Mouse (Mus musculus): ENCODE measurements around the gene Ccdc36. TPM values are rescaled to one million over a fixed set of nuclear protein-coding genes. Genes with fewer than 3 reads are reported as not detected.

The Ccdc36 gene
- polyA plus RNA-seq (2012; rRNA removed) = 2.2 and 2.7 TPM in 2 replicates

GRCm38 (mm10) chr9:108428384-108428783 lies at the start of gene Ccdc36:
Gene Ccdc36 (minus strand): TSS chr9:108428484.

DNA sequence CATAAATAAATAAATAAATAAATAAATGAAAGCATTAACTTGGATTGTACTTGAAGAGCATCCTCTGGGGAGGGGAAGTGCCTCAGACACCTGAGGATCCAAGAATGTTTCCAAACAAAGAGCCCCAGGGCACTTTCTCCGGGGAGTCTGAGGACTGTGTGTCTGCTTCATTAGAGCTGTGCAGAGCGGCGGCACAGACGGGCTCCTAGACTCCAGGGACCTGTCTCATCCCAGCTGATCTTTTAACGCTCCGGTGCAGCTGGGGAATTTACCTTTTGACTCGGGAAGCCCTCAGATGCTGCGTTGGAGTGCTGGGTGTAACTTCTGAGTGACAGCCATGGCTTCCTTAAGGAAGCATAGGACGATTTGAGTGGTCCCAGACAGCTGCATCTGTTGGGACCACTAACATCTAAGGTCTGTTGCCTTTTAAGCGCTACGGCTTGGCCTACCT lies 32.9 kb upstream of the Ccdc36 start, which contains the start of gene Klhdc8b:
Gene Klhdc8b (minus strand): TSS at position 401 of the 451 bp plus-strand sequence.

DNA sequence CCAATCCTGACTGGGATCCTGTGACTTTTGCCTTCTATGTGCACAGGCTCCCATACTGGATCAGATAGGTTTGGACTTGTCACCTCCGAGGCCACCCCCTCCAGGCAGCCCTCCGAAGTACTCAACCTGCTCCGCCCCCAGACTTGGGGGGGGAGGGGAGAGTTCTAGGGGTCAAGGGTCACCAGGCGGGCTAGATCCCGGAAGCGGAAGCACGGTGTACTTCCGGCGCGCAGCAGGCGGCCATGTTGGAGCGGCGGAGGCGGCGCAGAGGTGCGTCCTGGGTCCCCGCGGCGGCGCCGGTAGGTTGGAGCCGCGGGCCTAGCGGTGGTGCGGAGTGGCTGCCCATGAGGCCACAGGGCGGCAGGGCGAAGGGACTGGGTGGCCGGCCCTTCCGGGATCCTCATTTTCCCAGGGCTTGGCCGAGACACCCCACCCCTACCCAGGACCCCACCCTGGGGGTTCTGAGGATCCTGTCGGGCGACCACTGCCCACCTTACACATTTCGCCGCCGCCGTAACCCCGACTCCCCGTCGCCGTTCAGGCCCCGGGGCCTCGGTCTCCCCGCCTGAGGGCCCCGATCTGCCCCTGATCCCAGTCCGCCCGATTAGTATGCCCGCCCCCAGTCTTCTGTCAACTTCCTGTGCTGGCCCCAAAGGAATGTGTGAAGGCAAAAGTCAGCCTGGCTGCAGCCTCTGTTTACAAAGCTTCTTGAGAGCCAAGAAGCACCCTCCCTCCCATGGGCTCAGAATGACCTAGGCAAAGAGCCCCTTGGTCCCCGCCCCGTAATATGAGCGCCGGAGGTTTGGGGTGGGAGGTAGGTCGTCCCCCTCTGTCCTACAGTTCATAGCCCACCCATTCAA lies 32.3 kb upstream of the Ccdc36 start, which contains the start of gene Ccdc71:
Gene Ccdc71 (plus strand): TSS at position 209 of the 860 bp plus-strand sequence.

GRCm38 (mm10) chr9:108436182-108436581 lies 7.9 kb upstream of the Ccdc36 start, which contains the start of gene BC048562:
Gene BC048562 (plus strand): TSS chr9:108436482.

DNA sequence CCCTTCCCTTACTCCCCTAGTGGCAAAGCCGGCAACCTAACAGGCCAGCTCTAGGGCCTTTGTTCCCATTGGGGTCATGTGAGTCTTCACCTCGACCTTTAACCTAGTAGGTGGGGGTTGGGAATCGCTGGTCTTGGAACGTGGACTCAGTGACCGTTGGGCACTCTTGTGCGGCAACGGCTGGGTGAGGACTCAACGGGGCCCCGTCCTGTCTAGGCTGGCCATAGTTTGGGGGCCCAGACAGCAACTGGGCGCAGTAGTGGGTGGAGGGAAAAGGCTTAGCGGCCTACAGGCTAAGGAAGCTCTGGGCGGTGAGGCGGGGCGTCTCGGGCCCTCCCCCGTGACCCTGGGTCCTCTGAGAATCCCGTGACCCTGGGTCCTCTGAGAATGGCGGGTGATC lies 35.6 kb downstream of the Ccdc36 start, which contains the start of gene 1700102P08Rik:
Gene 1700102P08Rik (plus strand): TSS at position 130 of the 400 bp plus-strand sequence.

Other genes starting within 250 kb of the Ccdc36 start
- 20.1 and 25.7 TPM in 2 replicates for gene Bsn, start 238.1 kb downstream of the Ccdc36 start, polyA plus RNA-seq (2012; rRNA removed)
- gene Dag1, start 164.5 kb downstream of the Ccdc36 start, polyA plus RNA-seq (2012; rRNA removed) = 33.7 and 34.6 TPM in 2 replicates
- 104 and 128 TPM in 2 replicates for gene Nicn1, start 138.1 kb downstream of the Ccdc36 start, polyA plus RNA-seq (2012; rRNA removed)
- gene Amt, start 131.6 kb downstream of the Ccdc36 start, polyA plus RNA-seq (2012; rRNA removed) = 62.3 and 64.8 TPM in 2 replicates
- gene Rhoa, start 122.4 kb downstream of the Ccdc36 start, polyA plus RNA-seq (2012; rRNA removed) = 143 and 147 TPM in 2 replicates
- 34.3 and 38.3 TPM in 2 replicates for gene Tcta, start 122.3 kb downstream of the Ccdc36 start, polyA plus RNA-seq (2012; rRNA removed)
- 311 and 335 TPM in 2 replicates for gene Gpx1, start 89.6 kb downstream of the Ccdc36 start, polyA plus RNA-seq (2012; rRNA removed)
- 124 and 135 TPM in 2 replicates for gene Usp4, start 80.6 kb downstream of the Ccdc36 start, polyA plus RNA-seq (2012; rRNA removed)
- 3.3 and 3.5 TPM in 2 replicates for gene 1700102P08Rik, start 35.7 kb downstream of the Ccdc36 start, polyA plus RNA-seq (2012; rRNA removed)
- gene BC048562, start 8.0 kb upstream of the Ccdc36 start, polyA plus RNA-seq (2012; rRNA removed) = not detected in 2 replicates
- 32.4 and 35.2 TPM in 2 replicates for gene Ccdc71, start 32.0 kb upstream of the Ccdc36 start, polyA plus RNA-seq (2012; rRNA removed)
- gene Klhdc8b, start 33.1 kb upstream of the Ccdc36 start, polyA plus RNA-seq (2012; rRNA removed) = 67.4 and 67.8 TPM in 2 replicates
- gene Lamb2, start 51.3 kb upstream of the Ccdc36 start, polyA plus RNA-seq (2012; rRNA removed) = 25.1 and 35.7 TPM in 2 replicates
- 131 and 138 TPM in 2 replicates for gene Usp19, start 62.1 kb upstream of the Ccdc36 start, polyA plus RNA-seq (2012; rRNA removed)
- 120 and 140 TPM in 2 replicates for gene Qars, start 79.2 kb upstream of the Ccdc36 start, polyA plus RNA-seq (2012; rRNA removed)
- gene Qrich1, start 88.3 kb upstream of the Ccdc36 start, polyA plus RNA-seq (2012; rRNA removed) = 135 and 137 TPM in 2 replicates
- gene Impdh2, start 131.8 kb upstream of the Ccdc36 start, polyA plus RNA-seq (2012; rRNA removed) = 131 and 132 TPM in 2 replicates
- gene Ndufaf3, start 138.9 kb upstream of the Ccdc36 start, polyA plus RNA-seq (2012; rRNA removed) = 59.9 and 60.6 TPM in 2 replicates
- gene Dalrd3, start 141.4 kb upstream of the Ccdc36 start, polyA plus RNA-seq (2012; rRNA removed) = 277 and 285 TPM in 2 replicates
- gene Wdr6, start 150.3 kb upstream of the Ccdc36 start, polyA plus RNA-seq (2012; rRNA removed) = 260 and 264 TPM in 2 replicates
- 35.4 and 35.5 TPM in 2 replicates for gene P4htm, start 169.2 kb upstream of the Ccdc36 start, polyA plus RNA-seq (2012; rRNA removed)
- 42.5 and 42.6 TPM in 2 replicates for gene Arih2, start 220.9 kb upstream of the Ccdc36 start, polyA plus RNA-seq (2012; rRNA removed)
- 22.7 and 22.8 TPM in 2 replicates for gene Slc25a20, start 233.6 kb upstream of the Ccdc36 start, polyA plus RNA-seq (2012; rRNA removed)